Mouse (Mus musculus) left cerebral cortex, postnatal 36 days (tissue): Measurements from ENCODE around the gene Map2. TPM values are rescaled to one million over a fixed set of nuclear protein-coding genes. Genes with fewer than 3 reads are reported as not detected.

Experiments
- DNase-seq, 2 experiments: peaks; one replicate each; pipeline ENCODE4 v3.0.0; 2021 to 2022; ENCODE audit warnings: low spot score in 2 of 2, mixed read lengths in 1 of 2
- intact Hi-C: fragments of 180-260 bp; cut with DNase I; formaldehyde crosslinking; loops from one replicate; pipeline ENCODE4 v1.15.1; 2025
- total RNA-seq, 2 experiments: library from RNA; stranded (reverse); gene quantifications; 2 replicates each; pipeline ENCODE4 v1.2.3; 2021

The Map2 gene
- 1,000 to 10,000 TPM in 1 of 2 experiments, 100 to 1,000 TPM in 1; 960 to 1,113 TPM for total RNA-seq

DNA sequence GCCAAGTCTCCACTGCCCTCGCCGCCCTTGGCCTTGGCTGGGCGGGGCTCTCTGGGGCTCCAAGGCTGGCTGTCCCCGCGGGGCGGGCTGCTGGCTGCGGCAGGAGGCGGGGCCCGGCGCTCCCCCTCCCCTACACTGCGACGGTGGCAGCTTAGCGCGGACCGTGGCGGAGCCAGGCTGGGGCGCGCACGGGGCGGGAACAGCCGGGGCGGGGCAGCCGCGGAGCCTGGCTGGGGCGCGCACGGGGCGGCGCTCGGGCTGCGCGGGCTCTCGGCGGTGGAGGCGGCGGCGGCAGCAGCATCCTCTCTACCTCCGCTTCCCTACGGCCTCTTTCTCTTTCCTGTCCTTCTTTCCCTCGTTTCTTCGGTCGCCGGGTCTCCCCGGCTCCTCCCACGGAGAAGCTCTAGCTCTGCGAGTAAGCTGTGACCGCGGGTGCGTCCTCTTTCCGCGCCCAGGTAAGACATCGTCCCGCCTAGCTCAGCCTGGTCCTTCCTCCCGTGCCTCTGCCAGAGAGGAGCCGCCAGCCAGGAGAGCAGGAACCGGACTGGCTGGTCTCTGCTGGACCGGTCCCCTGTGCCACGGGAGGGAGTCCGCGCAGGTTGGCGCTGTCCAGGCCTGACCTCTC, at the start of gene Map2:
Map2 (plus strand) TSS at position 233 of the 625 bp plus-strand sequence.
- intact Hi-C loops, result loop anchor here (5.0 kb wide), 1 partner anchor 53 kb away; no protein-coding TSS in a partner anchor
- peak; percentile 83 to 90 for DNase-seq

DNA sequence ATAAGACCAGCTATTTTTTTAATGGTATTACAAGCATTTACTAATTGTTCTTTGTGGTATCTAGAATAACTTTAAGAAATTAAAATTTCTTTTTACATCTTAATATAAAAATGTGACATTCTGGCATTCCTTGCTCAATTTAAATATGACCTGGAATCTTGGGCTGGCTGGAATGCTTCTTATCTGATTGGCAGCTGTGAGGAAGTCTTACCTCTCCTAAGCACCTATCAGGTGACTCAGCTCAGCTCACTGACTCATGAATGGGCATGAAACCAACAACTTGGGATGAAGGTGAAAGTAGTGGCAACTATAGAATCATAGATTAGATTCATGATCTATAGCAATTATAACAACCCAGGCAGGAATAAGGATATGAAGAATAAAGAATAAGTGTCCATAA, 42.1 kb upstream of the Map2 start:
- intact Hi-C loops, result no loop called here
- no peak for DNase-seq

DNA sequence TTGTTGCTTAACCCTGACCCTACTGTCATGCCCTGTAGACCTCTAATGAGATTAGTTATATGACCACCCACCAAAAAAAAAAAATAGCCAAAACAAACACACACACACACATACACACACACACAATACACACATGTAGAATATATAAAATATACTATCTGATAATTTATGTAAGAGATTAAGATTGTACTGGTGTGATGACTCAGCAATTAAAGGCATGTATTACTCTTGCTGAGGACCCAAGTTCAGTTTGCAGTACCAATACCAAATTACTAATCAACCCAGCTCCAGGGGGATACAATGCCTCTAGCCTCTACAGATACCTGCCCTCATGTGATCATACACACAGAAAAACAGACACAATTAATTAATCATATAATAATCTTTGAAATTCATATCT, 39.7 kb upstream of the Map2 start:
- intact Hi-C loops, result no loop called here
- DNase-seq, result no peak

DNA sequence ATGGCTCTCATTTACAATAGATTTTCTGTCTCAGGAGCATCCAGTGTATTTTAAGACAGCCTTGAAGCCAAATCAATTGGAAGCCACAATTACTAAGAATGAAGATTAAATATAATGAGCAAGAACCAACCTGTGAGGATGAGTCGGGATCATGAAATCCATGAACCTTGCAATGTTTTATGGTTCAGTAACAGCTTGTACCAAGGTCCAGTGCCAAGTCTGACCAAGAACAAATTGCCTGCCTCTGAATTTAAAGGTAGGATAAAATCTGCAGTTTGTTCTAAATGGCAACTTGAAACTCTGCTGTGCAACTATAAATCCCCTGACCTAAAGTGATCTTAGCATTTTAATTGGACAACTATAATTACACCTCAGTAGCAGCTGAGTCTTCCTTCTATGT, 34.4 kb upstream of the Map2 start:
- intact Hi-C loops, result no loop called here
- DNase-seq, result no peak

DNA sequence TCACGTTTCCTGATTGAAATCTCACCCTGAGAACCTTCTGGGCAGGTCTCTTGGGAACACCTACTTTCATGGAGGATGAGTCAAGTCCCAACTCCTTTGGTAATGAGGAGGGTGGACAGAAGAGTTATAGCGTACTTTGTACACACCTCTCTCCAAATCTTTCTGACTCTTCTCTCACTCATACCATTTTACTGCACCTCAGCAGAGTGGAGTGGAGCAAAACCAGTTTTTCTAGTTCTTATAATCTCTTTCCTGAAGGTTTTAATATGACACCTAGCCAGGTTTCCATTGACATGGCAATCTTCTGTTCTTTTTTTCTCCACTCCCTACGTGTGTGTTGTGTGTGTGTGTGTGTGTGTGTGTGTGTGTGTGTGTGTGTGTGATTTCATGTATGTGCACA, 29.9 kb upstream of the Map2 start:
- intact Hi-C loops, result no loop called here

DNA sequence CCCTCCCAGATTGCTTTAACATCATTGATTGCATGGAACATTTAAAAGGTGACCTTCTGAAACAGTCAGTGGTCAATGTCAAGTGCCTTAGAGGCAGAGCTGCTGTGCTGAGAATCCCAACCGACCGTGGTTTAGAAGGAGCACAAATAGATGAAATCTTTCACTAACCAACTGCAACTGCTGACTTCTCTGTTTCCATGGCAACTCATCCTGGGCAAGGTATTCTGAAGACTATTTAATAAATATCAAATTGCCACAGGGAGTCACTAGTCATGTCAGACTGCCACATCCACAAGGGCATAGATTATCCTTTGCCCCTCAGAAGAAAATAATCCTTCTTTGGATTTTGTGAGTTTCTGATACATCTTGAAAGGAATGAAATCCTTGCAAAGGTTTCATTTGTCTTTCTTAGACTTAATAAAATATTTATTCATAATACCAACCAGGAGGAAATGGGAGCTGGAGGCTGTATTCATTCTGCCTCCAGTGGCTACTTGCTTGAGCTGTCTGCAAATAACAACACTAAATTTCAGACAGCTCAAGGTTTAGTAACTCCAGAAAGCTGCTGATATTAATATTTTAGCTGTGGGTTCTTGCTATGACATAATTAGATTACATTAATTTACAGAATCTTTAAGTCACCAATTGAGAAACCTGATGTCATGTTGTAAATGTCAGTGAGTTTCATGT, 26.1 kb upstream of the Map2 start:
- DNase-seq, result no peak
- intact Hi-C loops, result no loop called here

More for the DNA sequence above, 29.9 kb upstream of the Map2 start:
- no peak for DNase-seq

DNA sequence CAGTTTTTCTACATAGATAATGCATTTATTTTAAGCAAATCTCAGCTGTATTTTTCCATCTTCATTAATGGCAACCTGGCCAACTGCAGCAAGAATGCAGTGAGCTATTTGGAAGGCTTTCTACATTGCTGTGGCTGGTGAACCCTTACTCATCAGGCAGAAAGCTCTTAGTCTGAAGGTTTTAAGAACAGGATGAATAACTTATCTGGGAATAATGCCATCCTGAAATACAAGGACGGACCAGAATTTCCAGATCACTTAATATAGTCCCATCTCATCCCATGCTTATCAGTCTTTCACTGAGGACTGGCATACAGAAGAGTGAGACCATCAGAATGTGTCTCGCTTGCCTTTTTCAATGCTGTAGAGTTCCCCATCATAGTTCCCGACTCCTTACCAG, 24.3 kb upstream of the Map2 start:
- intact Hi-C loops, result no loop called here
- DNase-seq, result no peak

DNA sequence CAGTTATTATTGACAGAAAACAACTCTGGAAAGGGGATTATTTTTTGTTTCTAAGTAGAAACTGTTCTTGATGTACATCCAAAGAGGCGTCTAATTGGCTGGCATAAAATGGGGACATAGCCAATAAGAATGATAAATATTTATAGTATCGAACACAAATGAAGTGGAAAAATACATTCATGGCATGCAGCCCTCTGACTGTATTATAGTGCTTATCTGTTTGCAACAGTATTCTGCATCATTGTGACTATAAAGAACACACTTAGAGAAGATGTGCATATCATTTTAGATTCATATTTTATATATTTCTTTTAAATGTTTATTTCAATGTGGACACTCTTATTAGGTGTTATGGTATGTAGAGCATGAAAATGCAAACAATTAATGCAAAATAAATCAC, 17.9 kb upstream of the Map2 start:
- DNase-seq, result no peak
- intact Hi-C loops, result no loop called here

DNA sequence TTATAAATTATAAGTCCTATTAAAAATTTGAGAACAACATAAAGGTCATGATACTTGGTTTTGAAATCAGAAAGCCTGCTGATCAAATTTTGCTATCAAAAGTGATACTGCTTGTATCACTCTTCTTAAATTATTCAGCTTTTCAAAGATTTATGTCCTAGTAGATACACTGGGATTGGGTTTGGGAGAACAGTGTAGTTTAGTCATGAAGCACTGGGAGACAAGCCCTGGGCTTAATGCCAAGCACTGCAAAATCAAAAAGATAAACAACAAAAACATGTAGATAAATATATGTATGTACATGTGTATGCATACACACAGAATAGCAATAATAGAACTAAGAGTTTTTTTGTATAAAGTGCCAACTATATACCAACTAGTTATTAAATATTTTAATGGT, 17.5 kb upstream of the Map2 start:
- intact Hi-C loops, result no loop called here

DNA sequence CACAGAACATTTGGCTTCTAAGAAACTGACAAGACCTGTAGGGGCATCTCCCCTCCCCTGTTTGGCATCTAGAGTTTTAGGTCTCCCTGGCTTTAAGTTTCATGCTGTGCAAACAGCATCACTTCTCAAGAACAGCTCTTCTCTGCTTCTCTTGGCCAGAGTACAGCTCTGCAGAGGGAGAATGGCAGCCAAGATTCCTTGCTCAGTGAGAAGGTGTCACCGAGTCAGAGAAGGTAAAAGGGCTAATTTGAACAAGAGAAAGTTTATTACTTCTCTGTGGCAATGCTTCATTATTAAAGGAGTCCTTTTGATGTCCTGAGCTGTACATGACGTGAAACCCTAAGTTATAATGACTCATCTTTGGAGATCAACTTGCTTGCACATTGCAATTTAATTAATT, 10.4 kb upstream of the Map2 start:
- DNase-seq, result no peak
- intact Hi-C loops, result no loop called here

More for the DNA sequence above, 17.5 kb upstream of the Map2 start:
- DNase-seq, result no peak

DNA sequence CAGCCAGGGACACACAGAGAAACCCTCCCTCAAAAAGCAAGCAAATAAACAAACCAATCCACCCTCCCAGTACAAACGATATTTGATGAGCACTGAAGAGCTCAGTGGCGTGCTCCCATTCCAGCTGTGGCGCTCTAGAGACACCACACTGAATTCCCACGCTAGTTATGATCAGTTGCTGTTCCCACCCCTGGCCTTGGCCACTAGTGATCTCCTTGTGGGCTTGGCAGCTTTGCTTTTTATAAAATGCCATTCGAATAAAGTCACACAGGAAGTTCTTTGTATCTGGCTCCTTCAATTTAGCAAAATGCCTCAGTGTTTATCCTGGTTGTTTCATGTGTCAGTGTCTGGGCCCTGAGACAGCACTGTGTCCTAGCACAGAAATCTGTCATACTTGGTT, 6.4 kb upstream of the Map2 start:
- DNase-seq, result no peak
- intact Hi-C loops, result no loop called here

DNA sequence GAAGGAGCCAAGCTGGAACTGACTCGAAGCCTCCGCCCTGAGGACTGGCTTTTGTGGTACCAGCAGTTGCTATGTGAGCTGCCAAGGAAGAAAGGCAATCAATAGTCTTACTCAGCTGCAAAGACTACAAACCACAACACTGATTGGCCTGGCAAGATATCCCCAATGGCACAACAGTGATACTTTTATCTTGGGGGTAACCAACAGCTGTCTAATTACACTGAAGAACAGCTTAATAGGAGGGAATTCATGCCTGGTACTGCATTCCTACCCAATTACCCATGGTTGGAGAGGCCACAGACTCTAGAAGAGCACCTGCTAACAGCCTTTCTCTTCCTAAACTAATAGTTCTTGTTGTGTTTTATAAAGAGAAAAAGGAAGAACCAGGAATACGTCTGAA, 2.9 kb upstream of the Map2 start:
- intact Hi-C loops, result no loop called here
- no peak for DNase-seq

DNA sequence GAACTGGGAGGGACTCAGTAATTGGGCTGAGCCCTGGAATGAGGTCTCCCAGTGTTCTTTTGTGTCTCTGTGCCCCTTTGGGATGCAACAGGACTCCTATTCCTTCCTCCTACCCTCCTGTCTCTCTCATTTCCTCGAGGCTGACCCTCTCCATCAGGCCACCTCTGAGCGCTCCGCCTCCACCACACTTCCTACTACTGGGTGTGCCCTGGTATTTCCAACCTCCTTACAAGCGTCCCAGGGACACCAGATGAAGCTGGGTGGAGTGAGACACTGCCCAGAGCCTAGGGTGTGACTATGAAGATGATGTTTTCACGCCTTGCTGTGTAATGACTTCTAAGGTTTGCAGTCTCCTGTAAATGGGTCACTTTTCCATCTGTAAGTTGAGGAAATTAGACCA, 1.4 kb upstream of the Map2 start:
- intact Hi-C loops, result no loop called here

DNA sequence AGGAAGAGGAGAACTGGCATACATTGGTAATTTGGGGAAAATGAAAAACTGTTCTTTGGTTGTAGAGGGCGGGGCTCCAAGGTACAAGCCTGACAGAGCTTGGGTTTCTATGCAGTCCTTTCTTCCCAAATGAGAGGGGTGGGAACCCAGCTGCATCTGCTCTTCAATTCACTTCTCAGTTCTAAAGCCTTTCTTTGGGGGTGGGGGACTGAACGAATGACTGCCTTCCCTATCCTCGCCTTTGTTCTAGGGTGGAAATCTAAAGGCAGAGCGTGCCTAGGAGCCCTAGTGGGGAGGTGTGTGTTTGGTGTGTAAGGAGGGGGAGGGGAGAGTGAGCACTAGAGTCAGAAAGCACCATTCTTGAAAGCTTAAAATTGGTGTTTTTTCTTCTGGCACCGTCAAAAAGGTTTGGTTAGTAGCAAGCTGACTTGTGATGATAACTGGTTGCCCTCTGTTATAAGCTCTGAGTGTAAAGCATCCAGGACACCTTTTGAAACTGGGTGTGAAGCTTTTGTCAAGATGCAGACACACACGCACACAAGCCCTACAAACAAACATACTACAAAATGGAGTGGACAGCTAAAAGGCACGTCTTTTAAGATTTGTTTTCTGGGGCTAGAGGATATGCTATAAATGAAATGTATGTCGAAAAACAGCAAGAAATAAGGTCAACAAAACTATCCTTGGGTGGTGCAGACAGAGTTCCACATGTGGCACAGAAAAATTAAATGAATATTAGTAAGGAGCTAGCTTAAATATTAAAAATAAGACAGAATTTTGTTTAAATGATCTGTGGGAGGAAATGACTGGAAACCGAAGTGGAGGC, 1.2 kb downstream of the Map2 start:
- intact Hi-C loops, result loop anchor here (2.0 to 5.0 kb wide), 2 partner anchors 54 to 147 kb away; no protein-coding TSS in a partner anchor
- peak in 1 of 2 experiments; percentile 39 for DNase-seq

More for the DNA sequence above, 1.4 kb upstream of the Map2 start:
- DNase-seq, result no peak

DNA sequence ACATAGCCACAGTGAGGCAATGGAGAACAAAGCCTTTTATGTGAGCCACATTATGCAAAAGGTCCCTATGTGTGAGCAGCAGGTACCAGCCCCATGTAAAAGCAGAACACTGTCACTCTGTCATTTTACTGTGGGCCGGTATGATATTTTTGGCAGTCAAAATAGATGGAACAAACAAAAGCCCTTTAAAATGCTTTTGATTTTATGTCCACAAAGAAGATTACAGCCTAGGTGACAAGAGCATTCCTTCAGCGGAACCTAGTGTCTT, 1.7 kb downstream of the Map2 start:
- intact Hi-C loops, result loop anchor here (2.0 to 5.0 kb wide), 2 partner anchors 54 to 146 kb away; no protein-coding TSS in a partner anchor
- no peak for DNase-seq

DNA sequence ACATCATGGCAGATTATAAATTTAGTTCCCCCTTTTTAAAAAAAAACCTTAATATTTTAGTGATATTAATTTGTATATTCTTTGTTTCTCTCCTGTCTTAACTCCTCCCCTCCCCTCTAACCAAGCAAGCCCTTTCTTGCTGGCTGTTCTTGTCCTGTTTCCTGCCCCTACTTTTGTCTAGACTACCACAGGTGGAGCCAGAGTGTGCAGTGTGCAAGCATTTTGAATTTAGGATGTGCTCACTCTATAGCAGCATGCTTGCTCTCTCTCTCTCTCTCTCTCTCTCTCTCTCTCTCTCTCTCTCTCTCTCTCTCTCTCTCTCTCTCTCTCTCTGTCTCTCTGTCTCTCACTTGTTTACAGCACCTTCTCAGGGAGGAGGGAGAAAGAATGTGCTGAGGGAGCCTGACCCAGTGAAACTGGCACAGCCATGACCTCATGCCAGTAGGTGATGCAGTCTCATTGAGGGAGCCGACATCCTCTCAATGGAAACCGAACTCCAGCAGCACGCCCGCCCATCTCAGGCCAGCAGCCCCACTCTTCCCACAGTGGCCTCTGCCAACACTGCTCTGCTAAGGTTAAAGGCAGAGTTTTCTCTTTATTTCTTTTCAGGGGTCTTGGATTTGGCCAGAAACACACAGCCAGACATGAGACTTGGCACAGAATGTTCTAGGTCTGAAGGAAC, 2.6 kb downstream of the Map2 start:
- DNase-seq, result no peak
- intact Hi-C loops, result loop anchor here (2.0 to 5.0 kb wide), 2 partner anchors 55 to 145 kb away; no protein-coding TSS in a partner anchor

DNA sequence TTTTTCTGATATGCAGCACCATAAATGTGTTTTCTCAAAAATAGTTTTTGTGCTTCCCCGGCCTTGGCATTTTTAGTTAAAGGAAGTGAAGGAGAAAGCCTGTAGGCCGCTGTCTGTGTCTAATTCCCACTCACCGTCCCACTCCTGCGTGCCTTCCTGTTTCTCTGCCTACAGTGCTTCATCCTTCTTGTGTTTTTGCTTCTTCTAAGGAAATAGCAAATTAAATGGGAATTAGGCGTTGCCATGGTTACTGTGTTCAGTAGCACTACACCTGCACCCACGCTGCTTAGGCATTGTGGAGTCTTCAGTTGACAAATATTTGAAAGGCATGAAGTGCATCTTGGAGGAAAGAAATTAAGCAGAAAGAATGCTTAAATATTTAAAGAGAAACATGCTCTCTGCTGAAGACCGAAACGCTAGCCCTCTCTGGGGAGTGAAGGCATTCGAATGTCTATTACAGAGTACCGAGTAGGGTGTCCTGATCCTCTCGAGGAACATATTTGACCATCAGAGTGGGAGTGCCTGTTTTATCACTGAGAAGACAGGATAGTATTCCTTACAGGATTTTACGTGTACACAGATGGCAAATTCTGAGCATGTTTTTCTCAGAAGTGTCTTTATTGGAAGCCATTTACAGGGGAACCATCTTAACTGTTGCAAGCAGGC, 12.1 kb downstream of the Map2 start:
- intact Hi-C loops, result no loop called here
- peak; percentile 47 for DNase-seq

DNA sequence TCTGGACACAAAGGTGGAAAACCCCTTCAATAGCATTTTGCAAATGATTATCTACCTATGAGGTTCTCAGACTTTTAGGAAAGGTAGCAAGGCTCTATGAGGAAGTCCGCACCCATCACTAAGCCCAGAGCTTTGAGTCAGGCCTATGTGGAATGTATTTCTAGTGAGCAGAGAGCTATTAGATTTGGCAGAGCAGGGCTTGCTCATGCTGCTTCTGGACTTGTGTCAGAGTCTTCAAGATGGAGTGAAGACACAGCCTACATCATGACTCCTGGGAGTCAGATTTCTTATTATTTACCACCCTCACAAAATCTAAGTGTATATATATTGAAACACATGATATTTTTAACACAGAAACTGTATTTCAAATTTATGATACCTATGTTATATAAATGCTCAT, 17.3 kb downstream of the Map2 start:
- intact Hi-C loops, result no loop called here

DNA sequence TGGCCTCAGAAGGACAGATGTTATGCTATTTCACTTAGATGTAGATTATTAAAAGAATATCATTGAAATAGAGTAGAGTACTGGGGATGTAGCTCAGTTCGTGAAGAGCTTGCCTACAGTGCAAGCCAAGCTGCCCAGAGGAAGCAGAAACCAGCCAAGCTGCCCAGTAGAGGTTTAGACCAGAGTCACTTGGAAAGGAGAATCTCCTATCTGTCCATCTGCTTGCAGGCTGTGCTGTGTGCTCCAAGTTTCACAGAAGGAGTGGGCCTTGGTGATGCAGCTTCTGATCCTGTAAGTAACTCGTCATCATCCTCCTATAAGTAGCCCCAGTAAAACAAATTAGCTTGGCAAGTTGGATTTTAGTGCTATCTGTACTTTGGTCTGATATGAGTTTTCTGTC, 17.8 kb downstream of the Map2 start:
- intact Hi-C loops, result no loop called here
- no peak for DNase-seq

More for the DNA sequence above, 17.3 kb downstream of the Map2 start:
- DNase-seq, result no peak
